Mouse (Mus musculus): ENCODE measurements around the gene Bpi.

Bpi gene

GRCm38 (mm10) chr2:158295700-158296099, 37.8 kb downstream of the Bpi start:
- DNase-seq = no peak

- no peak for DNase-seq
These were observed 41.3 kb downstream of the Bpi start for GRCm38 (mm10) chr2:158299203-158299602.

DNA sequence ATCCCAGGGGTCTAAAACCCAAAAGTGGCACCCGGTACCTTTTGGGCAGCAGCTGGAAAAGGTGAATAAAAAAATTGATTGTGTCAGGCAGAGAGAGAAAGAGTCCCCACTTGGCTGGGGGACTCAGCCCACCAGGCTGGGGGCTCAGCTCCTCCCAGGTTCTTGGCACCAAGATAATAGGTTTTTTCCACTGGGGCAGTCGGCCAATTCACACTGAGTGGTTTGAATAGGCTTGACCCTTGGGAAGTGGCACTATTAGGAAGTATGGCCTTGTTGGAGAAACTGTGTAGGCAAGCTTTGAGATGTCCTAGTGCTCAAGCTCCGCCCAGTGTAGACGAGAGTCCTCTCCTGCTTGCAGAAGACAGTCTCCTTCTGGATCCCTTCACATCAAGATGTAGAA, 41.8 kb downstream of the Bpi start:
- DNase-seq = no peak

DNA sequence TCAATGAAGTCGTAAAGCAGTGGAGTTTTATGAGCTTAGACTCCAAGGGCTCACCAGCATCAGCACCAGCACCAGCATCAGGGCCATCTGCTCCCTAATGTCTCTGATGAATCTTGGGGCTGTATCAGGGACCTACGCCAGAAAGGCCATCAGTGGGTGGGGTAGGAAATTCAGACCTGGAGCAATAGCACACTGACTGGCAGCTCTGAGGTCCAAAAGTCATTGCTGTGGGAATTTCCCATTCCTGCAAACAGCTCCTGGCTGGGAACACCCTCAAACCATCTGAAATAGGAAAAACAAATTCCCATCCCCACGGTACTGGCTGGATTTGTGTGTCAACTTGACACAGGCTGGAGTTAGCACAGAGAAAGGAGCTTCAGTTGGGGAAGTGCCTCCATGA, 44.9 kb downstream of the Bpi start:
- no peak for DNase-seq

DNA sequence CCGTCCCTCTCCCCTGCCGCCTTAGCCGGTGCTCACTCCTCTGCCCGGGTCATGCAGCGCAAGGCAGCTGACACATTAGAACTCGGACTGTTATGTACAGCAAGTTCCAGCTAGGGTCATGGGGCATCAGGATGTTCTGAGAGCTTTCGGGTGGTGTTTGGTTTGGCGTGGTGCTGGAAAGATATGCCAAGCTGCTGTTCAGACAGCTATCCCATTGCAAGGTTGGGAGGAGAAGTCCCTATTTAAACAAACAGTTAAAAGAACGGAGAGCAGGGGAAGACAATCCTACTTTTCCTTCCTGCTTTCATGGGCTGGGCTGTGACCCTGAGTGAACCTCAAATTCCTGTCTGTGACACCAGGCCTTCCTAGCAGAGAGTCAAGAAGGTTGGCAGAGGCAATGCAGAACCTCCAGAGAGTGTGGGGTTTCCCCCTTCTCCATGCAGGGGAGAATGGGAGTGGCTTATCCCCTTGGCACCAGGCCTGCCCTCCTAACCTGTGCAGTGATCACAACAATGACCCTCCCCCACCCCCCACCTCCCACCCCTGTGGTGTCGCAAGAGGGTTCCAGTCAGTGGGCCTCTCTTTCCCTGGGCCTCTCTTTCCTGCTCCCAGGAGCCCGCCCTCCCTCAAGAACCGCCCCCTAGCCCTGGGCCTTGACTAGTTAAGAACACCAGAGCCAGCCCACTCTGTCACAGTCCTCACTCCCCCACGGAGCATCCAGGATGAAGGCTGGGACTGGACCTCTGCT, 48.2 kb downstream of the Bpi start, which contains the start of gene Lbp:
Gene Lbp, plus strand, starts transcription at position 546 of the 748 bp plus-strand sequence.
- no peak for DNase-seq

DNA sequence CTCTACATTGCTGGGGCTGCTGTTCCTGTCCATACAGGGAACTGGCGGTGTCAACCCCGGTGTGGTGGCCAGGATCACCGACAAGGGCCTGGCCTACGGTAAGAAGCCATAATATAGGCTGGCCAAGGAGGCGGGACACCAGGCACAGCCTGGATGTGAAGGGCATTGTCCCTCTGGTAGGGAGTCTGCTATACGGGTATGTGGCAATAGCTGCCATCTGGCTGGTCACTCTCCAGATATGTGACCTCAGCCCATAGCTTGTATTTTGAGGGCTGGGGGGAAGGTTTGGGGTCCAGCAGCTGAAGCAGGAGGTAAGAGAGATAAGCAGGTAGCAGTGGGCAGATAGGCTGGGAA, 48.8 kb downstream of the Bpi start:
- no peak for DNase-seq

GRCm38 (mm10) chr2:158308276-158308675, 50.4 kb downstream of the Bpi start:
- no peak for DNase-seq

GRCm38 (mm10) chr2:158313089-158313488, 55.2 kb downstream of the Bpi start:
- DNase-seq = no peak

GRCm38 (mm10) chr2:158316371-158316770, 58.5 kb downstream of the Bpi start:
- no peak for DNase-seq

DNA sequence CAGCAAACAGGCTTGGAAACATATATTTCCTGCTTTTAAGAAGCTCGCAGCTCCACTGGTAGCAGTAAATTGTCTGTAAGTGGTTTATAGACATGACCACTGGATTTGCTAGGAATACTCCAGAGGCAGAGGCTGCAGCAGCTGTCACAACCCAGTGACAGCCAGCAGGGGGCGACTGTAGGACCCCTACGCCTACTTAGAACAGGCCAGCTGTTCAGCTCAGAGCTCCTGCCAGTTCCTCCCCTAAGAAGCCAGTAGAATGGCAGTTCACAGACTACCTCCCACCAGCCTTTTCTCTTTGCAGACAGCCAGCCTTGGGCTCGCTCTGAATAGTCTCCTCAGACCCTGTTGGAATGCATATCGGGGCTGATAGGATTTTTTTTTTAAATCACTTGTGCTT, 59.1 kb downstream of the Bpi start:
- peak; percentile 78 for DNase-seq

DNA sequence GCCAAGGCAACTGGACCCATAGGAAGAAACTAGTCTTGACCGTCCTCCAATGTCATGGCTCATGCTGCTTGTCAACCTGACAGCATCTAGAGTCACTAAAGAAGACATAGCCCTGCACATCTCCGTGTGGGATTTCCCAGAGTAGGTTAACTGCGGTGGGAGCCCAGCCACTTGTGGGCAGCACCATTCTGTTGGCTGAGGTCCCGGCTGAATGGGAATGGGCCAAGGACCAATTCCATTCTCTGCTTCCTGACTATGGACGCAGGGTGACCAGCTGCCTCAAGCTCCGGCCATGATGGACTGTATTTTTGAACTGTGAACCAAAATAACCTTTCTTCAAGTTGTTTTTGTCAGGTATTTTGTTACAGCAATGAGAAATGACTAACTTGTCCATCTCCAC, 63.7 kb downstream of the Bpi start:
- DNase-seq = no peak

DNA sequence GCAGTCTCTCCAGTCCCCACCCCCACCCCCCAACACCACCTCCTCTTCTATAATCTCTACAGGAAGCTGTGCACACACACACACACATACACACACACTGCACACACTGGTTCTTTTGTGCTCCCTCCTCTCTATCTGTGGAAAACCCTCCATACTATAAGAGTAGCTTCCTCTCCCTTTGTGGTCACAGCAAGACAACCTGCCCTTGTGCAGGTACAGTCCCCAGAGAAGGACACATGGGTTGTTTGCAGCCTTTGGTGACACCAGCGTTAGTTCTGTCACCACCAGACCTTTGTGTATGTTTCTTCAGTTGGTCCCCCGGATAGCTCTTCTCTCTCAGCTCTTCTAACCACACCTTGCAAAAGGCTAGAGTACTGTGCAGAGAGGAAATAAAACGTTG, 65.0 kb downstream of the Bpi start:
- no peak for DNase-seq

GRCm38 (mm10) chr2:158324531-158325190, 66.8 kb downstream of the Bpi start:
- no peak for DNase-seq

- DNase-seq = no peak
These were observed 67.7 kb downstream of the Bpi start for GRCm38 (mm10) chr2:158325609-158326008.
